Mouse (Mus musculus) hindbrain, embryonic 11.5 days (tissue): ENCODE data around the gene Olfr196. TPM values are rescaled to one million over a fixed set of nuclear protein-coding genes. Genes with fewer than 3 reads are reported as not detected.

Experiments
- polyA plus RNA-seq: library from polyadenylated mRNA; unstranded; fragments of >200 nt; fragmentation: Nextera tagmentation; extraction: Ambion mirVana; gene quantifications from 2 replicates; pipeline ENCODE4 v1.2.1, GENCODE M21; 2014

Gene Olfr196
- polyA plus RNA-seq, 1 experiment from 2014 or later, result not detected

Other genes starting within 250 kb of the Olfr196 start
- not detected in 2 replicates for gene Olfr181, start 241.7 kb downstream of the Olfr196 start, polyA plus RNA-seq
- gene Olfr180, start 241.1 kb downstream of the Olfr196 start, polyA plus RNA-seq, result not detected in 2 replicates
- gene Olfr183, start 175.1 kb downstream of the Olfr196 start, polyA plus RNA-seq, result not detected in 2 replicates
- not detected in 2 replicates for gene Olfr186, start 140.2 kb downstream of the Olfr196 start, polyA plus RNA-seq
- not detected in 2 replicates for gene Olfr187, start 130.7 kb downstream of the Olfr196 start, polyA plus RNA-seq
- gene Olfr190, start 92.4 kb downstream of the Olfr196 start, polyA plus RNA-seq, result not detected in 2 replicates
- not detected in 2 replicates for gene Olfr191, start 80.6 kb downstream of the Olfr196 start, polyA plus RNA-seq
- gene Olfr193, start 58.6 kb downstream of the Olfr196 start, polyA plus RNA-seq, result not detected in 2 replicates
- gene Olfr194, start 49.4 kb downstream of the Olfr196 start, polyA plus RNA-seq, result not detected in 2 replicates
- not detected in 2 replicates for gene Olfr195, start 23.4 kb downstream of the Olfr196 start, polyA plus RNA-seq
- gene Olfr198, start 33.1 kb upstream of the Olfr196 start, polyA plus RNA-seq, result not detected in 2 replicates
- gene Olfr199, start 49.3 kb upstream of the Olfr196 start, polyA plus RNA-seq, result 0.12 TPM in 1 of 2 replicates, not detected in the other
- not detected in 2 replicates for gene Olfr201, start 102.2 kb upstream of the Olfr196 start, polyA plus RNA-seq
- not detected in 2 replicates for gene Olfr202, start 116.3 kb upstream of the Olfr196 start, polyA plus RNA-seq
- not detected in 2 replicates for gene Olfr203, start 128.4 kb upstream of the Olfr196 start, polyA plus RNA-seq
- gene Olfr204, start 147.8 kb upstream of the Olfr196 start, polyA plus RNA-seq, result not detected in 2 replicates
- gene Olfr205, start 160.7 kb upstream of the Olfr196 start, polyA plus RNA-seq, result not detected in 2 replicates
- not detected in 2 replicates for gene Olfr206, start 178.8 kb upstream of the Olfr196 start, polyA plus RNA-seq
- gene Olfr209, start 193.5 kb upstream of the Olfr196 start, polyA plus RNA-seq, result not detected in 2 replicates
- 0.12 TPM in 1 of 2 replicates, not detected in the other for gene Gabrr3, start 236.9 kb upstream of the Olfr196 start, polyA plus RNA-seq